Mouse (Mus musculus) limb, embryonic 14.5 days (tissue): ENCODE results near the gene Dad1. TPM values are rescaled to one million over a fixed set of nuclear protein-coding genes. Genes with fewer than 3 reads are reported as not detected.
"Not testable (repeated sequence)": the region's sequence is repeated elsewhere in the genome, so short reads cannot be mapped to it uniquely, and the experiment has no call there.

ENCODE experiments used
- ATAC-seq: fragments of 200-750 bp; cut with Nextera tagmentation; 2 replicates; pipeline ENCODE4 v1.8.0; 2017; ENCODE audit warnings: low read depth, moderate number of reproducible peaks, moderate TSS enrichment; ENCODE audit not compliant: low FRiP score
- DNase-seq: peaks from one replicate; pipeline ENCODE4 v3.0.0-alpha.2; 2015; ENCODE audit warnings: low spot score
- H3K27ac ChIP-seq: fragments of 300-500 bp; sonication (generic); replicated peaks from 2 replicates; pipeline ENCODE4 v1.5.1; 2014; ENCODE audit warnings: low read depth, mild to moderate bottlenecking, low read length, moderate library complexity, mixed read lengths
- H3K27me3 ChIP-seq: fragments of 300-500 bp; sonication (generic); 2 replicates; pipeline ENCODE4 v1.6.1; 2014; ENCODE audit warnings: low read length, mixed read lengths; ENCODE audit not compliant: control insufficient read depth, insufficient read depth
- H3K36me3 ChIP-seq: fragments of 300-500 bp; sonication (generic); 2 replicates; pipeline ENCODE4 v1.6.1; 2014; ENCODE audit warnings: mild to moderate bottlenecking, low read length, moderate library complexity, mixed read lengths; ENCODE audit not compliant: control insufficient read depth, insufficient read depth
- H3K4me1 ChIP-seq: fragments of 300-500 bp; sonication (generic); 2 replicates; pipeline ENCODE4 v1.6.1; 2014; ENCODE audit warnings: antibody characterized with exemption, low read length, mixed read lengths; ENCODE audit not compliant: control insufficient read depth, insufficient read depth
- H3K4me2 ChIP-seq: fragments of 300-500 bp; sonication (generic); replicated peaks from 2 replicates; pipeline ENCODE4 v1.6.1; 2014; ENCODE audit warnings: low read depth, mild to moderate bottlenecking, low read length, moderate library complexity; ENCODE audit not compliant: severe bottlenecking
- H3K4me3 ChIP-seq: fragments of 300-500 bp; sonication (generic); replicated peaks from 2 replicates; pipeline ENCODE4 v1.5.1; 2014; ENCODE audit warnings: low read length
- H3K9ac ChIP-seq: fragments of 300-500 bp; sonication (generic); 2 replicates; pipeline ENCODE4 v1.6.1; 2014; ENCODE audit warnings: mild to moderate bottlenecking, low read depth, low read length, moderate library complexity; ENCODE audit not compliant: severe bottlenecking
- H3K9me3 ChIP-seq: fragments of 300-500 bp; sonication (generic); 2 replicates; pipeline ENCODE4 v1.6.1; 2016; ENCODE audit warnings: low read length; ENCODE audit not compliant: control insufficient read depth
- POLR2A ChIP-seq: fragments of 200-500 bp; IDR thresholded peaks from 2 replicates; pipeline ENCODE4 v1.8.0; 2012; ENCODE audit warnings: inconsistent platforms, mild to moderate bottlenecking, moderate library complexity, borderline replicate concordance; ENCODE audit not compliant: insufficient read depth, insufficient read length; ENCODE audit errors: extremely low read depth
- WGBS: fragments of 180-500 bp; shearing (Covaris S2); extraction: QIAGEN DNeasy Blood & Tissue Kit; methylation state at CpG from one replicate; pipeline ENCODE4 v1.1.7; 2014; 5-methylcytosine and 5-hydroxymethylcytosine counted together
- polyA plus RNA-seq, 2 experiments: library from polyadenylated mRNA; depleted of rRNA in 1 of 2; stranded (reverse) in 1 of 2; unstranded in 1 of 2; fragments of >200 nt; fragmentation: Nextera tagmentation in 1 of 2; extraction: Ambion mirVana in 1 of 2; gene quantifications; 2 replicates each; pipeline versions ENCODE4 v1.2.1 to v1.2.3; 2012 to 2014

Dad1 gene
- polyA plus RNA-seq, 2 experiments: 248 to 419 TPM

- WGBS: 62% methylated on average over 9 of the region's 9 CpGs
- Histone ChIP-seq H3K4me1 (peaks cover 10% of the 10 kb centered on the region; the same call in 1 of the 2 replicates), H3K4me2 (no peak overlapping the region), H3K9ac (no peak overlapping the region), H3K4me3 (no peak overlapping the region), H3K27me3 (no peaks in the 10 kb centered on the region), H3K9me3 (no peaks in the 10 kb centered on the region), H3K27ac (no peak overlapping the region), H3K36me3 (peaks cover 19% of the 10 kb centered on the region)
- no peak for TF ChIP-seq POLR2A
- no peak for DNase-seq
- no peak for ATAC-seq
Observed at GRCm38 (mm10) chr14:54232143-54232542, 21.8 kb downstream of the Dad1 start.

GRCm38 (mm10) chr14:54231176-54231956 lies 22.5 kb downstream of the Dad1 start:
- ATAC-seq (no peak), DNase-seq (no peak)
- WGBS: 81% methylated on average over 21 of the region's 21 CpGs
- H3K36me3 ChIP-seq: peaks cover 16% of the 10 kb centered on the region
- H3K4me3 ChIP-seq: no peak overlapping the region
- TF ChIP-seq POLR2A: no peak
- no peaks in the 10 kb centered on the region for H3K27me3 ChIP-seq
- no peak overlapping the region for H3K4me2 ChIP-seq
- no peaks in the 10 kb centered on the region for H3K9me3 ChIP-seq
- peaks cover 10% of the 10 kb centered on the region; the same call in 1 of the 2 replicates for H3K4me1 ChIP-seq
- H3K27ac ChIP-seq: no peak overlapping the region
- no peak overlapping the region for H3K9ac ChIP-seq

- 91% methylated on average over 14 of the region's 14 CpGs for WGBS
- DNase-seq (no peak), ATAC-seq (no peak)
- Histone ChIP-seq H3K4me3 (no peak overlapping the region), H3K4me2 (no peak overlapping the region), H3K9me3 (no peaks in the 10 kb centered on the region), H3K4me1 (peaks cover 10% of the 10 kb centered on the region; the same call in 1 of the 2 replicates), H3K36me3 (peaks cover 12% of the 10 kb centered on the region), H3K9ac (no peak overlapping the region), H3K27me3 (no peaks in the 10 kb centered on the region), H3K27ac (no peak overlapping the region)
- TF ChIP-seq POLR2A: no peak
Observed at GRCm38 (mm10) chr14:54230638-54231150, 23.2 kb downstream of the Dad1 start.

GRCm38 (mm10) chr14:54229849-54230248 lies 24.1 kb downstream of the Dad1 start:
- not testable (repeated sequence) for H3K9ac ChIP-seq, DNase-seq, H3K4me3 ChIP-seq, H3K9me3 ChIP-seq, H3K27me3 ChIP-seq, H3K36me3 ChIP-seq, H3K27ac ChIP-seq, H3K4me2 ChIP-seq, ATAC-seq
- 78% methylated on average over 3 of the region's 4 CpGs for WGBS
- peaks cover 10% of the 10 kb centered on the region; the same call in 1 of the 2 replicates for H3K4me1 ChIP-seq

- H3K4me2 ChIP-seq: peak overlapping the region; percentile 44
- no peak for DNase-seq
- no peaks in the 10 kb centered on the region for H3K27me3 ChIP-seq
- no peak overlapping the region for H3K27ac ChIP-seq
- H3K36me3 ChIP-seq: no peaks in the 10 kb centered on the region
- no peaks in the 10 kb centered on the region for H3K9me3 ChIP-seq
- H3K9ac ChIP-seq: no peak overlapping the region
- TF ChIP-seq POLR2A: no peak
- WGBS: 10% methylated on average over 25 of the region's 25 CpGs
- peaks cover 10% of the 10 kb centered on the region; the same call in 1 of the 2 replicates for H3K4me1 ChIP-seq
- peak overlapping the region; percentile 14; the same call in 1 of the 2 replicates for H3K4me3 ChIP-seq
- no peak for ATAC-seq
Observed at GRCm38 (mm10) chr14:54228933-54229713, 24.8 kb downstream of the Dad1 start.
